Mouse (Mus musculus): ENCODE measurements around the gene Kcnk1. TPM values are rescaled to one million over a fixed set of nuclear protein-coding genes. Genes with fewer than 3 reads are reported as not detected.

The Kcnk1 gene
- polyA plus RNA-seq, 1 experiment from 2014 or later: 58.1 TPM

GRCm38 (mm10) chr8:126024891-126025290, 29.9 kb downstream of the Kcnk1 start:
- Histone ChIP-seq H3K27me3 (replicated peaks) (no peaks in the 10 kb centered on the region), H3K27ac (no peak overlapping the region), H3K4me1 (no peaks in the 10 kb centered on the region), H3K4me3 (replicated peaks) (no peak overlapping the region), H3K36me3 (no peaks in the 10 kb centered on the region), H3K9ac (no peak overlapping the region), H3K4me2 (no peak overlapping the region), H3K9me3 (no peaks in the 10 kb centered on the region)
- no peak for ATAC-seq (ENCODE audit: insufficient read depth, low FRiP score, low read depth)
- WGBS: 91% methylated on average over 16 of the region's 16 CpGs

- 80% methylated on average over 9 of the region's 9 CpGs for WGBS
- ATAC-seq (ENCODE audit: insufficient read depth, low FRiP score, low read depth): no peak
- Histone ChIP-seq H3K9me3 (no peaks in the 10 kb centered on the region), H3K27ac (peak overlapping the region; percentile 6; the same call in 1 of the 2 replicates), H3K36me3 (no peaks in the 10 kb centered on the region), H3K4me3 (replicated peaks) (no peak overlapping the region), H3K4me2 (no peak overlapping the region), H3K4me1 (no peaks in the 10 kb centered on the region), H3K9ac (no peak overlapping the region), H3K27me3 (replicated peaks) (no peaks in the 10 kb centered on the region)
Observed at GRCm38 (mm10) chr8:126026121-126026520, 31.2 kb downstream of the Kcnk1 start.

GRCm38 (mm10) chr8:126026584-126026983, 31.6 kb downstream of the Kcnk1 start:
- no peaks in the 10 kb centered on the region for H3K4me1 ChIP-seq
- H3K4me3 ChIP-seq (replicated peaks): no peak overlapping the region
- 53% methylated on average over 9 of the region's 9 CpGs for whole genome bisulfite sequencing
- ATAC-seq (ENCODE audit: insufficient read depth, low FRiP score, low read depth): peak; percentile 47; the same call in 1 of the 2 replicates
- H3K27me3 ChIP-seq (replicated peaks): no peaks in the 10 kb centered on the region
- H3K9me3 ChIP-seq: no peaks in the 10 kb centered on the region
- H3K9ac ChIP-seq: no peak overlapping the region
- no peak overlapping the region for H3K4me2 ChIP-seq
- H3K27ac ChIP-seq: peak overlapping the region; percentile 6; the same call in 1 of the 2 replicates
- H3K36me3 ChIP-seq: no peaks in the 10 kb centered on the region

- no peaks in the 10 kb centered on the region for H3K27me3 ChIP-seq (replicated peaks)
- no peaks in the 10 kb centered on the region for H3K9me3 ChIP-seq
- H3K4me2 ChIP-seq: no peak overlapping the region
- no peaks in the 10 kb centered on the region for H3K36me3 ChIP-seq
- H3K4me3 ChIP-seq (replicated peaks): no peak overlapping the region
- no peaks in the 10 kb centered on the region for H3K4me1 ChIP-seq
- 83% methylated on average over 6 of the region's 6 CpGs for WGBS
- H3K9ac ChIP-seq: no peak overlapping the region
- ATAC-seq (ENCODE audit: insufficient read depth, low FRiP score, low read depth): no peak
- no peak overlapping the region for H3K27ac ChIP-seq
Observed at GRCm38 (mm10) chr8:126027486-126027885, 32.5 kb downstream of the Kcnk1 start.

GRCm38 (mm10) chr8:126028941-126029340, 34.0 kb downstream of the Kcnk1 start:
- Histone ChIP-seq H3K9me3 (no peaks in the 10 kb centered on the region), H3K27me3 (replicated peaks) (no peaks in the 10 kb centered on the region), H3K4me3 (replicated peaks) (no peak overlapping the region), H3K4me2 (no peak overlapping the region), H3K27ac (no peak overlapping the region), H3K9ac (no peak overlapping the region), H3K4me1 (no peaks in the 10 kb centered on the region), H3K36me3 (no peaks in the 10 kb centered on the region)
- no peak for ATAC-seq (ENCODE audit: insufficient read depth, low FRiP score, low read depth)
- 70% methylated on average over 6 of the region's 6 CpGs for WGBS

- ATAC-seq (ENCODE audit: insufficient read depth, low FRiP score, low read depth): no peak
- no peak overlapping the region for H3K9ac ChIP-seq
- no peak overlapping the region for H3K4me2 ChIP-seq
- 78% methylated on average over 6 of the region's 6 CpGs for WGBS
- no peaks in the 10 kb centered on the region for H3K36me3 ChIP-seq
- no peaks in the 10 kb centered on the region for H3K27me3 ChIP-seq (replicated peaks)
- H3K4me1 ChIP-seq: no peaks in the 10 kb centered on the region
- no peaks in the 10 kb centered on the region for H3K9me3 ChIP-seq
- no peak overlapping the region for H3K27ac ChIP-seq
- H3K4me3 ChIP-seq (replicated peaks): no peak overlapping the region
Observed at GRCm38 (mm10) chr8:126032776-126033175, 37.8 kb downstream of the Kcnk1 start.

- no peak overlapping the region for H3K4me3 ChIP-seq (replicated peaks)
- WGBS: 88% methylated on average over 4 of the region's 4 CpGs
- ATAC-seq (ENCODE audit: insufficient read depth, low FRiP score, low read depth): no peak
- H3K27ac ChIP-seq: no peak overlapping the region
- H3K4me1 ChIP-seq: no peaks in the 10 kb centered on the region
- H3K4me2 ChIP-seq: no peak overlapping the region
- H3K27me3 ChIP-seq (replicated peaks): no peaks in the 10 kb centered on the region
- H3K36me3 ChIP-seq: no peaks in the 10 kb centered on the region
- H3K9ac ChIP-seq: no peak overlapping the region
- no peaks in the 10 kb centered on the region for H3K9me3 ChIP-seq
Observed at GRCm38 (mm10) chr8:126035046-126035445, 40.1 kb downstream of the Kcnk1 start.

GRCm38 (mm10) chr8:126036340-126036739, 41.4 kb downstream of the Kcnk1 start:
- H3K27ac ChIP-seq: no peak overlapping the region
- 81% methylated on average over 5 of the region's 5 CpGs for WGBS
- no peaks in the 10 kb centered on the region for H3K4me1 ChIP-seq
- H3K27me3 ChIP-seq (replicated peaks): no peaks in the 10 kb centered on the region
- no peak for ATAC-seq (ENCODE audit: insufficient read depth, low FRiP score, low read depth)
- H3K9ac ChIP-seq: no peak overlapping the region
- H3K4me2 ChIP-seq: no peak overlapping the region
- H3K9me3 ChIP-seq: no peaks in the 10 kb centered on the region
- H3K4me3 ChIP-seq (replicated peaks): no peak overlapping the region
- no peaks in the 10 kb centered on the region for H3K36me3 ChIP-seq

GRCm38 (mm10) chr8:126045751-126046150, 50.8 kb downstream of the Kcnk1 start:
- Histone ChIP-seq H3K36me3 (no peaks in the 10 kb centered on the region), H3K27ac (no peak overlapping the region), H3K9ac (no peak overlapping the region), H3K4me2 (no peak overlapping the region), H3K27me3 (replicated peaks) (no peaks in the 10 kb centered on the region), H3K4me3 (replicated peaks) (no peak overlapping the region), H3K4me1 (no peaks in the 10 kb centered on the region), H3K9me3 (no peaks in the 10 kb centered on the region)
- no peak for ATAC-seq (ENCODE audit: insufficient read depth, low FRiP score, low read depth)
- 84% methylated on average over 4 of the region's 4 CpGs for WGBS

- no peak overlapping the region for H3K27ac ChIP-seq
- no peak for ATAC-seq (ENCODE audit: insufficient read depth, low FRiP score, low read depth)
- no peak overlapping the region for H3K4me2 ChIP-seq
- H3K4me3 ChIP-seq (replicated peaks): no peak overlapping the region
- H3K9ac ChIP-seq: no peak overlapping the region
- no peaks in the 10 kb centered on the region for H3K36me3 ChIP-seq
- H3K9me3 ChIP-seq: no peaks in the 10 kb centered on the region
- WGBS: 56% methylated on average over 4 of the region's 4 CpGs
- H3K4me1 ChIP-seq: no peaks in the 10 kb centered on the region
- no peaks in the 10 kb centered on the region for H3K27me3 ChIP-seq (replicated peaks)
Observed at GRCm38 (mm10) chr8:126053911-126054310, 58.9 kb downstream of the Kcnk1 start.

- Histone ChIP-seq H3K9ac (no peak overlapping the region), H3K4me3 (replicated peaks) (no peak overlapping the region), H3K27me3 (replicated peaks) (no peaks in the 10 kb centered on the region), H3K9me3 (no peaks in the 10 kb centered on the region), H3K27ac (no peak overlapping the region), H3K4me1 (no peaks in the 10 kb centered on the region), H3K4me2 (no peak overlapping the region), H3K36me3 (no peaks in the 10 kb centered on the region)
- 86% methylated on average over 4 of the region's 4 CpGs for WGBS
- ATAC-seq (ENCODE audit: insufficient read depth, low FRiP score, low read depth): no peak
Observed at GRCm38 (mm10) chr8:126058876-126059275, 63.9 kb downstream of the Kcnk1 start.

- ATAC-seq (ENCODE audit: insufficient read depth, low FRiP score, low read depth): no peak
- no peaks in the 10 kb centered on the region for H3K9me3 ChIP-seq
- H3K27me3 ChIP-seq (replicated peaks): no peaks in the 10 kb centered on the region
- H3K27ac ChIP-seq: no peak overlapping the region
- no peaks in the 10 kb centered on the region for H3K36me3 ChIP-seq
- H3K4me2 ChIP-seq: no peak overlapping the region
- H3K4me1 ChIP-seq: no peaks in the 10 kb centered on the region
- no peak overlapping the region for H3K4me3 ChIP-seq (replicated peaks)
- H3K9ac ChIP-seq: no peak overlapping the region
- WGBS: 57% methylated on average over 10 of the region's 10 CpGs
Observed at GRCm38 (mm10) chr8:126062844-126063243, 67.9 kb downstream of the Kcnk1 start.

GRCm38 (mm10) chr8:126063832-126064409, 69.0 kb downstream of the Kcnk1 start:
- Histone ChIP-seq H3K4me1 (no peaks in the 10 kb centered on the region), H3K4me2 (no peak overlapping the region), H3K9me3 (no peaks in the 10 kb centered on the region), H3K9ac (no peak overlapping the region), H3K27me3 (replicated peaks) (no peaks in the 10 kb centered on the region), H3K27ac (no peak overlapping the region), H3K4me3 (replicated peaks) (no peak overlapping the region), H3K36me3 (no peaks in the 10 kb centered on the region)
- 65% methylated on average over 9 of the region's 9 CpGs for WGBS
- ATAC-seq (ENCODE audit: insufficient read depth, low FRiP score, low read depth): no peak

All from stomach, embryonic 15.5 days (tissue).